Mouse (Mus musculus) erythroblast, embryonic 14.5 days (primary cell): Measurements from ENCODE around the gene Ncbp1. TPM values are rescaled to one million over a fixed set of nuclear protein-coding genes. Genes with fewer than 3 reads are reported as not detected.
"Not testable (repeated sequence)": the region's sequence is repeated elsewhere in the genome, so short reads cannot be mapped to it uniquely, and the experiment has no call there.

Experiments
- H3K27me3 ChIP-seq: 2 replicates; pipeline ENCODE4 v1.6.1; 2012; ENCODE audit warnings: inconsistent platforms; ENCODE audit not compliant: control insufficient read depth
- H3K36me3 ChIP-seq: 2 replicates; pipeline ENCODE4 v1.6.1; 2012; ENCODE audit warnings: mild to moderate bottlenecking, inconsistent platforms; ENCODE audit not compliant: control insufficient read depth
- H3K4me1 ChIP-seq: 2 replicates; pipeline ENCODE4 v1.6.1; 2012; ENCODE audit warnings: inconsistent platforms; ENCODE audit not compliant: control insufficient read depth
- H3K4me3 ChIP-seq: replicated peaks from 2 replicates; pipeline ENCODE3; 2012; ENCODE audit warnings: moderate library complexity, mild to moderate bottlenecking, inconsistent platforms
- H3K9me3 ChIP-seq: 2 replicates; pipeline ENCODE4 v1.6.1; 2012; ENCODE audit warnings: low read length, inconsistent platforms, mixed read lengths; ENCODE audit not compliant: control insufficient read depth
- GATA1 ChIP-seq: IDR thresholded peaks from 2 replicates; pipeline ENCODE4 v1.6.1; 2012; ENCODE audit warnings: low read length, inconsistent platforms, mixed read lengths
- TAL1 ChIP-seq: IDR thresholded peaks from 3 replicates; pipeline ENCODE4 v1.6.1; 2012; ENCODE audit warnings: low read length, inconsistent platforms, mixed read lengths
- polyA plus RNA-seq: library from polyadenylated mRNA; stranded (reverse); fragments of >175 nt; gene quantifications from 2 replicates; pipeline ENCODE4 v1.2.3, GENCODE M21; 2012

Ncbp1 gene
- polyA plus RNA-seq, 1 experiment = 1.2 TPM

- Histone ChIP-seq H3K36me3 (peaks cover 73% of the 10 kb centered on the region), H3K9me3 (no peaks in the 10 kb centered on the region), H3K27me3 (no peaks in the 10 kb centered on the region), H3K4me3 (no peak overlapping the region), H3K4me1 (no peaks in the 10 kb centered on the region)
- TF ChIP-seq TAL1 (no peak), GATA1 (no peak)
These were observed 47.5 kb downstream of the Ncbp1 start for GRCm38 (mm10) chr4:46185890-46186289.

- H3K27me3 ChIP-seq = no peaks in the 10 kb centered on the region
- no peaks in the 10 kb centered on the region for H3K9me3 ChIP-seq
- no peaks in the 10 kb centered on the region for H3K4me1 ChIP-seq
- TF ChIP-seq TAL1 (no peak), GATA1 (no peak)
- no peak overlapping the region for H3K4me3 ChIP-seq
- H3K36me3 ChIP-seq = peaks cover 73% of the 10 kb centered on the region
These were observed 48.1 kb downstream of the Ncbp1 start for GRCm38 (mm10) chr4:46186466-46186865.

DNA sequence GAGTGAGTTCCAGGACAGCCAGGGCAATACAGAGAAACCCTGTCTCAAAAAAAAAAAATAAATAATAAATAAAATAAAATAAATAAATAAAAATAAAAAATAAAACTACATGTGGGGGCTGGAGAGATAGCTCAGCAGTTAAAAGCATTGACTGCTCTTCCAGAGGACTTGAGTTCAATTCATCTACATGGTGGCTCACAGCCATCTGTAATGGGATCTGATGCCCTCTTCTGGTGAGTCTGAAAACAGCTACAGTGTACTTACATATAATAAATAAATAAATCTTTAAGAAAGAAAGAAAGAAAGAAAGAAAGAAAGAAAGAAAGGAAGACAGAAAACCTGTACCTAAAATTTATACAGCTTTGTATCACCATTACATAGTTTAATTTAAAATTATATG lies 53.6 kb downstream of the Ncbp1 start:
- not testable (repeated sequence) for H3K27me3 ChIP-seq, H3K9me3 ChIP-seq, H3K4me3 ChIP-seq
- Histone ChIP-seq H3K36me3 (peaks cover 30% of the 10 kb centered on the region), H3K4me1 (peaks cover 27% of the 10 kb centered on the region)

GRCm38 (mm10) chr4:46195781-46196487 lies 57.5 kb downstream of the Ncbp1 start, which contains the start of gene Xpa:
Gene Xpa (minus strand): TSS chr4:46196311.
- Histone ChIP-seq H3K36me3 (peaks cover 4% of the 10 kb centered on the region), H3K9me3 (no peaks in the 10 kb centered on the region), H3K4me3 (peak within 1 kb of the TSS; percentile 90), H3K4me1 (peaks cover 39% of the 10 kb centered on the region), H3K27me3 (peaks cover 17% of the 10 kb centered on the region)
- no peak for TF ChIP-seq TAL1
- TF ChIP-seq GATA1 = no peak

DNA sequence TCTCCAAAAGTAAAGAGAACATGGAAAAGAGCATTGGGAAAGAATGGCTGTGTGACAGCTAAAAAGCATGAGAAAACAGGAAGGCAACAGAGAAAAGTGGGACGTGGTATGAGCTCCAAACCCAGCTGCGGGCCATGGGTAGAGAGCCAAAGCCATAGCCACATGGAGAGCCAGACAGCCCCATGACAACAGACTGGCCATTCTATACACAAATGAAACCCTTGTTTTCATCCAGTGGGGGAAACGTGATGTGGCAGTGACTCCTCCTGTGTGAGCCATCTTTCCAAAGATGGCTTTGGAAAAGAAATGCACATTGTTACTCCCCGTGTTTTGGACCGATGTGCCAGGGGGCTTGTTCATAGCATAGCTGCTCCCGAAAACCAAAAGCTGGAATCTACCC lies 58.1 kb downstream of the Ncbp1 start:
- Histone ChIP-seq H3K27me3 (peaks cover 21% of the 10 kb centered on the region), H3K4me3 (peak overlapping the region; percentile 90), H3K36me3 (no peaks in the 10 kb centered on the region), H3K9me3 (no peaks in the 10 kb centered on the region), H3K4me1 (peaks cover 39% of the 10 kb centered on the region)
- TF ChIP-seq GATA1 = no peak
- TF ChIP-seq TAL1 = no peak

GRCm38 (mm10) chr4:46198064-46198463 lies 59.7 kb downstream of the Ncbp1 start:
- H3K4me3 ChIP-seq = no peak overlapping the region
- no peaks in the 10 kb centered on the region for H3K36me3 ChIP-seq
- no peaks in the 10 kb centered on the region for H3K9me3 ChIP-seq
- peaks cover 35% of the 10 kb centered on the region for H3K27me3 ChIP-seq
- TF ChIP-seq TAL1 (no peak), GATA1 (0 out of 2 replicates have a peak, but pooled peaks have one; percentile 10)
- H3K4me1 ChIP-seq = peaks cover 39% of the 10 kb centered on the region

DNA sequence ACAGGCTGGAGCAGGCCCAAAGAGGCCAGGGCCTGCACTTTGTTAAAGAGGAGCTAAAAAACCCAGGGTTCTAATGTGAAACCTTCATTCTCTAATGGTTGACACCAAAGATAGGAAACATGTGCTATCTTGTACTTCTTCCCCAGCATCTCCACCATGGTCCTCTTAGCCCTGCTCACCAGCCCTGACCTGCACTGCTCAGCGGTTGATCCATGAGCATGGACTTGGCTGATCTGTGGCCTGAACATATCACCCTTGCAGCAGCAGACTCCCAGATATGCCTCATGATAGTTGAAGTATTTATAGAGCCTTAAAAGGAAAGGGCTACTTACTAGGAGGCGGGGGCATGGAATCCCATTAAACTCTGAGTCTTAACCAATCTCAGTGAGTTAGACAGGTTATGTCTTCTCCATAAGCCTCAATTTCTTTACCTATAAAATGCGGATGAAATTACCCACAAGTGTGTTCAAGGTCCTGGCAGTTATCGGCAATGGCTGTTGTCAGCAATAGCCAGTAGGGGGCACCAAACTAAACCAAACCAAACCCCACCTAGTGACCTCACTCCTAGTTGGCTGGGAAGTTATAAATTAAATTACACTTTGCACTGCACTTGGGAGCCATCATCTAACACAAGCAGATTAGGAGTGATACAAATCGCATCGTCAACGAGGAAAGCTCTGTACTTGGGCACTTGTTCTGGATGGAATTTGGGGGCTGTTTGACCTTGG lies 63.6 kb downstream of the Ncbp1 start:
- no peak overlapping the region for H3K4me3 ChIP-seq
- H3K4me1 ChIP-seq = peaks cover 13% of the 10 kb centered on the region
- peaks cover 2% of the 10 kb centered on the region for H3K9me3 ChIP-seq
- TF ChIP-seq TAL1 (no peak), GATA1 (no peak)
- no peaks in the 10 kb centered on the region for H3K36me3 ChIP-seq
- peaks cover 50% of the 10 kb centered on the region for H3K27me3 ChIP-seq

DNA sequence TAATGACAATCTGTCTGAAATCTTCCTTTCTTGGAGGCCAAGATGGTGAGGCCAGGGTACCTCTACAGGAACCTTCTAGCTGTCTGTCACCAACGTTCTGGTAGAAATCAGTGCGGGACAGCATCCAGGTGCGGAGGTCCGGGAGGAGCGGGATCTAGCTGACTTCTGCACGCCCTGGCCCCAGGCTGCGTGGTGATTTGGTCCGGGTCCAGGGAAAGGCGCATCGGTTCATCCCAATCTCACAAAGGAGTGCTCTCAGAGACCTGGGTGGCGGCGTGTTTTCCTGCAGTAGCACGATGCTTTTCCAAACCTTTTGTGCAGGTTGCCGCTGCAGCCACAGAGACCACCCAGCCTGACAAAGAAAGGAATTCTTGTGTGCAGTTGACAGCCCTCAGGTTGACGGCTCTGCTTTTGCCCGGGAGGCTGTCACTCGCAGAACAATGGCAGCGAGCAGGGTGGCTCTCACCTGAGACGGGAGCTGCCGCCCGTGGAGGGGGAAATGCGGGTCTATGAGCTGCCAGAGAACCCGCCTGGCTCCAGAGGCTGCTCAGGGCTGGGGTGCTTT lies 64.2 kb downstream of the Ncbp1 start:
- peaks cover 50% of the 10 kb centered on the region for H3K27me3 ChIP-seq
- H3K4me1 ChIP-seq = peaks cover 8% of the 10 kb centered on the region
- no peaks in the 10 kb centered on the region for H3K36me3 ChIP-seq
- TF ChIP-seq GATA1 (no peak), TAL1 (no peak)
- H3K9me3 ChIP-seq = peaks cover 6% of the 10 kb centered on the region
- no peak overlapping the region for H3K4me3 ChIP-seq

DNA sequence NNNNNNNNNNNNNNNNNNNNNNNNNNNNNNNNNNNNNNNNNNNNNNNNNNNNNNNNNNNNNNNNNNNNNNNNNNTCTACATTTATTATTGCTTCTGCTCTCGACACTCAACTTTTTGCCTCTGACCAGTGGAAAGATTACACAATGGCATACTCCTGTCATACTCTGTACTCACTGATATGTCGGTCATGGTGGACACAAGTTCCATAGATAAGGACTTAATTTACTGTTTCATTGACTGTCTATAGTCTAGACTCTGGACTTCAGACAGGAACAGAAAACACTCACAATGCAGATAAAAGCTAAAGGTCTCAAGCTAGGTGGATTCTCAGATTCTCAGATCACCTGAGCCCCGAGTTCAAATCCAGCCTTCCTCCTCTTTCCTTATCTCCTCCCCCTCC lies 82.7 kb downstream of the Ncbp1 start:
- Histone ChIP-seq H3K4me1 (no peaks in the 10 kb centered on the region), H3K36me3 (no peaks in the 10 kb centered on the region), H3K27me3 (no peaks in the 10 kb centered on the region), H3K4me3 (no peak overlapping the region), H3K9me3 (no peaks in the 10 kb centered on the region)
- TF ChIP-seq TAL1 = no peak
- no peak for TF ChIP-seq GATA1

Other genes with a start within 250 kb of the Ncbp1 start
- not detected in 2 replicates for gene Ccdc180, start 248.3 kb upstream of the Ncbp1 start, polyA plus RNA-seq
- gene Tdrd7, start 173.3 kb upstream of the Ncbp1 start, polyA plus RNA-seq = 0.02 TPM in 1 of 2 replicates, not detected in the other
- 22.7 and 25.0 TPM in 2 replicates for gene Tmod1, start 99.7 kb upstream of the Ncbp1 start, polyA plus RNA-seq
- gene Tstd2, start 81 bp downstream of the Ncbp1 start, polyA plus RNA-seq = 0.17 and 0.46 TPM in 2 replicates
- 2.7 and 3.4 TPM in 2 replicates for gene Xpa, start 57.7 kb downstream of the Ncbp1 start, polyA plus RNA-seq
- not detected in 2 replicates for gene Foxe1, start 205.0 kb downstream of the Ncbp1 start, polyA plus RNA-seq